Mouse (Mus musculus) brain, embryonic 14.5 days (tissue): ENCODE data around the gene Pidd1.

Experiments
- CTCF ChIP-seq: fragments of 200-500 bp; IDR thresholded peaks from 2 replicates; pipeline ENCODE4 v1.5.1; 2012; ENCODE audit warnings: inconsistent platforms, mild to moderate bottlenecking, moderate library complexity, borderline replicate concordance; ENCODE audit not compliant: insufficient read depth, insufficient read length; ENCODE audit errors: extremely low read depth
- POLR2A ChIP-seq: fragments of 200-500 bp; IDR thresholded peaks from 2 replicates; pipeline ENCODE4 v1.6.1; 2012; ENCODE audit warnings: mild to moderate bottlenecking, inconsistent platforms, borderline replicate concordance; ENCODE audit not compliant: poor library complexity, insufficient read depth, insufficient read length, severe bottlenecking; ENCODE audit errors: extremely low read depth

DNA sequence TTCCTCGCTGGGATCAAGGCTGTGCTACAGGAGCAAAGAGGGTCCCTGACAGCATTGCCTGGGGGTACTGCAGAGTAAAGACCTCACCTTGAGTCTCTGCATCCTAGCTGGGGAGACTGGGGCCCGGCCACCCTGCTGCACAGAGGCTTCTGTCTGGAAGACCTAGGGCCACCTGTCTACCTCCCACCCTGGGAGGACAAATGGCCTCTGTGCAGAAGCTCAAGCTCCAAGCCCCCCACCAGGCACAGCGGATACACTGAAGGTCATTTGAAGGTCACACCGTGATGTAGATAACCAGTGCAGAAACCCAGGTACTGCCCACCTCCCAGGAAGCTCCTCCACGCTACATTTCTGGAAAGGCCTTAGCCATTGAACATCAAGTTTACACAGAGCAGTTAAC is 15.1 kb downstream of the Pidd1 start:
- TF ChIP-seq POLR2A, result no peak
- no peak for TF ChIP-seq CTCF
